Mouse (Mus musculus): Measurements from ENCODE around the gene Chrdl2. TPM values are rescaled to one million over a fixed set of nuclear protein-coding genes. Genes with fewer than 3 reads are reported as not detected.
A peak's percentile ranks its signal among the peaks of the same experiment; 100 is the strongest.
"Not testable (repeated sequence)": the region's sequence is repeated elsewhere in the genome, so short reads cannot be mapped to it uniquely, and the experiment has no call there.

Chrdl2 gene
- 0.87 and 0.92 TPM in 2 replicates for polyA plus RNA-seq (2012; rRNA removed)

DNA sequence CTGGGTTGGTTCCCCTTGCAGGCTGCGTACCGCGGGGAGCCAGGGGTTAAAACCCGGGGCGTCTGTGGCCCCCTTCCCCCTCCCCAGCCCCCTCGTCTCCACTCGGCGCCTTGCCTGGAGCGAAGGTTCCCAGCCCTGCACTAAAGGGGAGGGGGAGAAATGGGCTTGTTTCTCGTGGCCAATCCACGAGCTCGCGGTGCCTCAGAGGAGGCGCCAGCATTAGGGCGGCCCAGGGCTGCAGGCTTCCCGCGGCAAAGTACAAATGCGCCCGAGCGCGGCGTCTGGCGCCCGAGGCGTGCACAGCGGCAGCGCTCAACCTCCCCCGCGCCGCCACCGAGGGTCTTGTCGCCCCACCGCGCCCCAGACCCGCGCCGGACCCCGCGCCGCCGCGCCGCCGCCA lies at the start of gene Chrdl2:
TSS of gene Chrdl2 (plus strand) at position 383 of the 400 bp plus-strand sequence.
- DNase-seq (ENCODE audit: low read depth, low spot score) = no peak
- WGBS = 2% methylated on average over 44 of the region's 44 CpGs

DNA sequence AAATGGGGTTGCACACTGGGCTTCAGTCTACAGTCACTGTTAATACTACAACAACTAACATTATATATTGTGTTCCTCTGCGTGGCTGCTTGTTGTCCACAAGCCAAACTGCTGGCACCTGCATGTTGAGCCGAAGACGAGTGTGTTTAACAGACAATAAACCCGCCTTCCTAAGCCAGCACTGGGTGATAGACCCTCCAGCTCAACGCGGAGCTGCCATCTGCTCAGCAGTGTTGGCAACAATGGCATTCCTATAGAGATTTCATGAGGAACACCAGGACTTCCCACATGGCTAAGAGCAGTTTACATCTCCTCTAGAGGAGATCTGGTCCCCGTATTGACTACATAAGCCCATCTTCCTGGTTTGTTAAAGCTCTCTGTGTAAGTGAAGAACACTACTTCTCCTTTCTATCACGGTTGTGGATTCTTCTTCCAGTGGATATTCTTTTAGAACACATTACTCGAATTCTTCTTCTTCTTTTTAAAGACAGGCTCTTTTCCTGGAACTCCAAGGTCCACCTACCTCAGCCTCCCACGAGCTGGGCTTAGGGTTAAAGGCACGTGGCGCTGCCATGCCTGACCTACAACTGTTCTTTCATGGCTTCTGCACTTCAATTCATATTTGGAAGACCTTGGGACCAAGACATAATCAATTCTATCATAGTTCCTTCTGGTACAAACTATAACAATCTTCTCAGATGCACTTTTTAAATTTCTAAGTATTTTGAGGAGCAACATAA lies 48.6 kb upstream of the Chrdl2 start:
- WGBS = 64% methylated on average over 12 of the region's 12 CpGs

DNA sequence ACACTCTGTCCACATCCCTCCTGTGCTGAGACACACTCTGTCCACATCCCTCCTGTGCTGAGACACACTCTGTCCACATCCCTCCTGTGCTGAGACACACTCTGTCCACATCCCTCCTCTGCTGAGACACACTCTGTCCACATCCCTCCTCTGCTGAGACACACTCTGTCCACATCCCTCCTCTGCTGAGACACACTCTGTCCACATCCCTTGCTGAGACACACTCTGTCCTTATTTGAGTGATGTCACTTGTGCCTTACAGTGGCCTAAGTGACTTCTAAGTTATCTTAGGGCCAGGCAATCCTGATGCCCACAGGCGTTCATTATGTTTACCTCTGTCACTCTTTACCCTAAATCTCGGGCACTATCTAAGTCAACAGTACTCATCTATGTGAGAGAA lies 45.4 kb upstream of the Chrdl2 start:
- not testable (repeated sequence) for DNase-seq (ENCODE audit: low read depth, low spot score)
- 60% methylated on average over 2 of the region's 2 CpGs for WGBS

More for the DNA sequence above, 48.6 kb upstream of the Chrdl2 start:
- DNase-seq (ENCODE audit: low read depth, low spot score) = no peak

DNA sequence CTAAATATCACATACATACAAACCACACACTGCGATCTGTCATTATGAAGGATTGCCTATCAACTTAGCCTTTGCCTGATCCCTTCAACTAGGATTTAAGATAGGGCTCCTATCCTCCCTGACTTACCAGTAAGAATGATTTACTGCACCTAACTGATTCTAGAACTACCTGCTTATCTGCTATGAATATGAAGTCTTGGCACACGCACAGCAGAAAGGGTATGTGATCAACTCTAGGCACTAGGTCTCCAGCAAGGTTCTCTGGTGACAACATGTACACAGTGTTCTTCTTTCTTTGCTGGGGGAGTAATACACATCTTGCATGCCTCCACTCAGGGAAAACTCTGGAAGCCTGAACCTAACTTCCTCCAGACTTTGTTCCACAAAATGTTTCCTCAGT lies 44.5 kb upstream of the Chrdl2 start:
- no peak for DNase-seq (ENCODE audit: low read depth, low spot score)
- 86% methylated on average over 2 of the region's 2 CpGs for WGBS

DNA sequence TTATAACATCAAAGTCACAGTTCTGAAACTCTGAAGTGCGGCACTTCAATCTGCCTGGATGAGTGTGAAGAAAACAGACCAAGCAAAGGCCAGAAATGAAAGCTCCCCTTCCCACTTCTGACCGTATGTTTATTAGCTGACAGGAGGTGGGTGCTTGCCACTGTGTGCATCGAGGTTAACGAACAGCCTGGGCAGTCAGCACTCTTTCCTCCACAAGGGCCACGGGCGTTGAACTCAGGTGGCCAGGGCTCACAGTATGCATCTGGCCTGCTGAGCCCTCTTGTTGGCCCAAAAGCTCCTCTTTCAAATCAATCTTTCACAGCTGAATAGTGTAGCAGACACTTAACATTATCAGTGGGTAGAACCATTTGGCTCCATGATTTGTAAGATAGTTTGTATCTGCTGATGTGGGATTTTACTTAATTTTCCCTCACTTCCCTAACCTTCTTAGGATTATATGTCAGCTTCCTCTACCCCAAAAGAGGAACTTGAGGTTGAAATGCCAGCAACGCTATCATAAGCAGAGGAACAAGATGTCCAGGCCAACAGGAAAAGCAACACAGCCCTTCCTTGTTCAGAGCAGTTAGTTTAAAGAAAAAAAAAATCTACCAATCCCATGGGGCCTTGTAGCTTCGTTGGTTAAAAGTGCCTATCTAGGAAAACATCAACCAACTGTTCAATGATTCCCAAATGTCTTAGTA lies 43.3 kb upstream of the Chrdl2 start:
- no peak for DNase-seq (ENCODE audit: low read depth, low spot score)
- 67% methylated on average over 8 of the region's 8 CpGs for WGBS

DNA sequence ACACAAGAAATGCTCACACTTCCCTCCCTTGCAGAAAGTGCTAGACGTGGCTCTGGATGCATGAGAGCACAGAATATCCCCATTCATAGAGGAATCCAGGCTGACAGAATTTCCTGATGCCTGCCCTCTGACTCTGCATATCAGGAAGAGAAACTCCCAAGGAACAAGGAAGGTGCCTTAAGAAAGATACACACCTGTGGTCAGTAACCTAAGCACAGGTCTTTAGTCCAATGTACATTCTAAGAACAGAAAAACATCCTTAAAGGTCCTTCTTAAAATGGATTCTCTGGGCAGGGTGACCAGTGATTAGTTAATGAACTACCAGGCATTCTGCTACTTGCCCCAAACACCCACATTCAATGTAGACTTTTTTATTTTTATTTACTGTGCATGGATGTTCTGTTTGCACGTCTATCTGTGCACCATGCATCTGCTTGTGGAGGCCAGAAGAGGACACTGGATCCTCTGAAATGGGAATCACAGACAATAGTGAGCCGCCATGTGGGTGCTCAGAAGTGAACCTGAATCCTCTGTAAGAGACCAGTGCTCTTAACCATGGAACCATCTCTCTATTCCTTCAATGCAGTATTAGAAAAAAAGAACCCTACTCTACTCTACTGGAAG lies 42.6 kb upstream of the Chrdl2 start:
- WGBS = 50% methylated on average over 3 of the region's 3 CpGs
- DNase-seq (ENCODE audit: low read depth, low spot score) = no peak

DNA sequence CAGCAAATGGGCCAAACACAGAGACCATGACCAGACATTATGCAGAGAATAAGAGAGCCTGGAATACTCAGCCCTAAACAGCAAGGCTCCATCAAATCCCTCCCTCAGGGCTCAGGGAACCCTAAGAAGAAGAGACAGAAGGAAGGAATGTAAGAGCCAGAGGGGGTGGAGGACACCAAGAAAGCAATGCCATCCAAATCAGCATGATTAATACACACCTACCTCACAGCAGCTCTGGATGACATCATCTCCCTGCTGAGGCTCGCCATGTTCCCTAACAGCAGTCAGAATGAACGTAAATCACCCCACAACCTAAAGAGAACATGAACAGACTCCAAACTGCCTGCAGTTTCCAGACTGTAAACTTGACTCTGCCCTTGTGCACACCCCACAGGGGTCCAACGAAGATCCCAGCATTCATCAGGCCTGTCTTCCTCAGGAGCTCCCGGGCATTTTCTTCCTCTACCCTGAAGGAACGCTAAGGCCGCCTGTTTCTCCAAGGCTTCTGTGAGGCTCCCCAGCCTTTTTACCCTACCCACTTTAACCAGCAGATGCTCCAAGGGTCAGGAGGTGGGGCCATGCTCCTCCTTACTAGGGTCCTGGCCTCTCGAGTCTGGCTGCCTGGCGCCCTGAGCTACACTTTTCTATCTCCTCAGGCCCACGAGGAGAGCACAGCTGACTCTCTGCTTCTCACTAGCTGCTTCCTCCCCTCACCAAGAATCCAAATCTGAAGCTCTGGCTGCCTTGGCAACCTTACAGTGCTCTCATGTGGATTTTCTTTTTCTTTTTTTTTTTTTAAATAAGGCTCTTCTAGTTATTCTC lies 40.7 kb upstream of the Chrdl2 start:
- WGBS = 38% methylated on average over 9 of the region's 9 CpGs
- no peak for DNase-seq (ENCODE audit: low read depth, low spot score)

DNA sequence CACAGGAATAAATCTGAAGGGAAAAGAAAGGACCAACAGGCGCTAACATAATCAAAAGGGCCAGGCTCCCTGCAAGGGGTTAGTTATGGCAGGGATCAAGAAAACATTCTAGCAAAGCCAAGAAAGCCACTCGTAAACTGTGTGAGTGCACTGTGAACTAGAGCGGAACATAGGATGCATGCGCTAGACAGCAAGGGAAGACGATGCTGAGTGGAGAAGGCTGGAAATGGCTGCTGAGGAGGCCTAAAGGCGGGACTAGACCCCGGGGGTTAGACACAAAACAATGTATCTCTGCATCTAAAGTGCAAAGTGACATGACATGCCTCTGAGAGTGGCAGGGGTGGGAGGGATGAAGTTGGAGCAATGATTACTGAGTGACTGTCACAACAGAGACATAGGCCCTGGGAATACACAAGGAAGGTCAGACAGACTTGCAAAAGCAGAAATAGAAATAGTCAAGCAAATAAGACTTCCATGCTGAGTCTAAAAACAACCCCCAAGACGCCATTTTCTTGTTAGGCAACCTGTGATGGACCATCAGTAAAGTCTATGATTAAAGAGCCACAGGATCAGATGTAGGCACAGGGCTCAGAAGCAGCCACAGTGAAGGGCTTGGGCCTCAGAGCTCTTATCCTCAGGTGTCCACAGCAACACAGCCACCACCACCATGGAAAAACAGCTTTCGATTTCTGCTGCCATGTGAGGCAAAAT lies 39.8 kb upstream of the Chrdl2 start:
- DNase-seq (ENCODE audit: low read depth, low spot score) = no peak
- WGBS = 65% methylated on average over 9 of the region's 9 CpGs

DNA sequence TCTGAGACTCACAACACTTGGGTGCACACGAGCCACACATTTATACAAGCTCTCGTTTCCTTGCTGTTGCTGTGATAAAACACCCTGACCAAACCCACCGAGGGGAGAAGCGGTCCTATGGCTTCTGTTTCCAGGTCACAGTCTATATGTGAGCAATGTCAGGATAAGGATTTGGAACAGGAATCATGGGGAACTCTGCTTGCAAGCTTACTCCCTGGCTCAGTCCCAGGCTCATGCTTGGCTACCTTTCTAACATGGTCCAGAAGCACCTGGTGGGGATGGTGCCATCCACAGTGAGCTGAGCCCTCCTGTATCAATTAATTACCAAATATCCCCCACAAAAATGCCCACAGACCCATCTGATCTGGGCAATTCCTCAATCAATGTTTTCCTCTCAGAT lies 36.8 kb upstream of the Chrdl2 start:
- no peak for DNase-seq (ENCODE audit: low read depth, low spot score)
- 80% methylated on average over 4 of the region's 4 CpGs for WGBS

DNA sequence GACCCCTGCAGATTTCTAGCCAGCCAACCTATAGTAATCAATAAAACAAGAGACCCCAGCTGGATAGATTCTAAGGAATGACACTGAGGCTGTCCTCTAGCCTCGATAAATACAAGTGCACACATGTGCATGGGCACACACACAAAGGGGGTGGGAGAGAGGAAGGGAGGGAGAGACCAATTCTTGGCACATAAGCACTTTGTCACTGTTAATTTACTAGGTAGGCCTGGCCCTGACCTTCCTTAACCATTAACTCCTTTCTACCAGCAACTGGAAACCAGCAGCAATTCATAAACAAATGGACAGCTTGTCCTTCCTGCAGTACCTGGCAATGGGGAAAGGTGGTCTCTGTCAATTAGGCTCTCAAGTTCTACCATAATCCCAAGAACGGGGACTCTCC lies 34.0 kb upstream of the Chrdl2 start:
- no peak for DNase-seq (ENCODE audit: low read depth, low spot score)
- WGBS = 50% methylated on average over 2 of the region's 2 CpGs

DNA sequence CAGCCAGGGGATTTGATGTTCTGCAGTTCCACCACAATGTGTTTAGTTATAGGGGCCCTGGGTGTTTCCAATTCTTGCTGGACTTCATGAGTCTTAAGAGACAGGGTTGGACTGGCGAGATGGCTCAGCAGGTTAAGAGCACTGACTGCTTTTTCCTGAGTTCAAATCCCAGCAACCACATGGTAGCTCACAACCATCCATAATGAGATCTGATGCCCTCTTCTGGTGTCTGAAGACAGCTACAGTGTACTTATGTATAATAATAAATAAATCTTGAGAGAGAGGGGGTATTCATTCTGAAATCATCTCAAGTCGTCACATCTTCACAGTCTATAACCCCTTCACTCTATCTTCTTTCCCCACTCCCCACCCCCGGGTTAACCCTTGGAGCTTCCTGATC lies 33.1 kb upstream of the Chrdl2 start:
- 85% methylated on average over 3 of the region's 3 CpGs for WGBS
- not testable (repeated sequence) for DNase-seq (ENCODE audit: low read depth, low spot score)

DNA sequence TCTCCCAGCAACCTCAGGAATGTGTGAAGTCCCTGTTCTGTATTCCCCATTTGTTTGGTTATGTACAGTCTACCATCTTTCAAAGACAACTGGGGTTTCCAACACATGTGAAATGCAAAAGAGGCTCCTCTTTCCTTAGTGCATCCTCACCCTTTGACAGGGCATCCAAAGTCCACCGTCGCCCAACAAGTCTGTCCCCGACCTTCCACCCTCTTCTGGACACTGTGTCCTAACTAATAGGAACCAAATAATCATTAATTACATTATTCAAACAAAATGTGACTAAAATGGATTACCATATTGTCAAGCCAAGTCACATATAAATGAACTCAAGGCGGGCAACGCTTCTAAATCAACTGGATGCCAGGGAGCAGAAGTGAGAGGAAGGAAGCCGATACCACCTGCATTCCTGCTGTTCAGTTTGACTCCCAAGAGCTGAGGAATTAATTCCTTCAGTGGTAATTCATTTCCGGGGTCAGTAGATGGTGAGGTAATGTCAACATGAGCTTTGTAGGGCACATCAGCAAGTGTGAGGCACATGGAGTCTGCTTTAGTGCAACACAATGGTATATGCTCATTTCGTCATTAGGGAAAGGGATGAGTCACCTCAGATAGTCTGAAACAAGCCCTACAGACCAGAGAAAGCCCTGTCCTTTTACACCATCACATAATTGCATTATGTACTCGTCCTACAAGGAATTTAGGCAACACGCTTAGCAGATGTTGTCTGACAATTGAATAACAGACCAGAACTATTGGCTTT lies 31.6 kb upstream of the Chrdl2 start:
- WGBS = 76% methylated on average over 10 of the region's 10 CpGs
- DNase-seq (ENCODE audit: low read depth, low spot score) = no peak

DNA sequence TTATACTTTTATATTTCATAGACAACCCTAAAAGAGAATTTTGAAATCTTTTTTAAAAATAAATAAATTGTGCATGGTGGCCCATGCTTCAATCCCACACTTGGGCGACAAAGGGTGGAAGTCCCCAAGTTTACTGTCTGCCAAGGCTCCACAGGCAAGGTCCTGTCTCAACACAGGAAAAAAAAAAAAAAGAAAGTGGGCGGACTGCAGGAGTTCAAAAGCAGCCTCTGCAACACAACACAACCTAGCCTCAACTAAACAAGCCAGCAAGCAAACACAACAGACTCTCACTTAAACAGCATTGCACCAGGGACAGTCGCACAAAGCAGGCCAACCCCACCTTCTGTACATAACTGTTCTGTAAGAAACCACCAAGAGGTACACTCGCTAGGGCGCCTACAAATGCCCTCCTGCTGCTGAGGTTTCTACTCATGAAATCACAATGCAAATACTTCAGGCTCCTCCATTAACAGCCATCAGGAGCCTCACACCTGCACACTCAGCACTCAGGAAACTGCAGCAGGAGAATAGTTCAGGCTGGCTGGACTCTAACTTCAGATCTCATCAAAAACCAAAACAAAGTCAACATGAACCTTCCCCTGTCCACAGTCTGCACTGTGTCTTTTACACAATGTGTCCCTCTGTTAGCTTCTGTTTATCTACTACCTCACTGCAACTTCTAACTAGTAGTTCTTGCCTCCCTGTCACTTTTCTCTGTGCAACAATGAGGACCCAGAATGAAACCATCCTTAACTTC lies 30.0 kb upstream of the Chrdl2 start:
- DNase-seq (ENCODE audit: low read depth, low spot score) = no peak

DNA sequence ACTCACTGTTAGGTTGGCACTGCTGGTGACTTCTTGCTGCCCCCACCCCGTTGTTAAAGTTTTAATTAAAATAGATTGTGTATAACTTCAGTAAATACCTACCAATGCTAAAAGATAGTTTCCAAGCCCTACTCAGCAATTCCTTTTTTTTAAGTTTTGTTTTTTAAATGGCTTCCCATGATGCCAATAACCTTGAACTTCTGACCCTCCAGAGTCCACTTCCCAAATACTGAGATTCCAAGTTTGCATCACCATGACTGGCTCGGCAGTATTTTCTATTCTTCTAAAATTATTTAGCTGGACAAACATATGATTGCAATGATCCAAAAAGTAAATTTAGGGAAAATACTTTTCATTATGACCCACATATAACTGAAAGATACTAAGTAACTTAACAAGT lies 27.9 kb upstream of the Chrdl2 start:
- DNase-seq (ENCODE audit: low read depth, low spot score) = no peak
- WGBS = 65% methylated on average over 2 of the region's 2 CpGs

More for the DNA sequence above, 30.0 kb upstream of the Chrdl2 start:
- WGBS = 60% methylated on average over 5 of the region's 5 CpGs

DNA sequence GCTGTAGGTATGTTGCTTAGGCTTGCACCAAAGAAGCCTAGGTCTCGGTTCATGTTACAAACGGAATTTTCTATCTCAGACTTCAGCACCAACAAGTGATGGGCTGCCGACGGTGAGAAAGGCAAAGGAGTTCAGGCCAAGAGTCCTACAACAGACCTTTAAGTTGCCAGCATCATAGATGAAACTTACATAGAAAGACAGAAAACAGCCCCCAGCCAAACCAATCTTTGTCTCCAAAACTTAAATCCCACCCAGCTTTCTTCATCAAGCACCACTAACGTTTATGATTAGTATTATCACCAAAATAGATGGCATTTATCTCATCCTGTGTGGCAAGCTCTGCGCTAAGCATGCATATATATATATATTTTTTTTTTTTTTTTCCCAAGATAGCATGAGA lies 26.9 kb upstream of the Chrdl2 start:
- no peak for DNase-seq (ENCODE audit: low read depth, low spot score)
- 14% methylated on average over 6 of the region's 6 CpGs for WGBS

DNA sequence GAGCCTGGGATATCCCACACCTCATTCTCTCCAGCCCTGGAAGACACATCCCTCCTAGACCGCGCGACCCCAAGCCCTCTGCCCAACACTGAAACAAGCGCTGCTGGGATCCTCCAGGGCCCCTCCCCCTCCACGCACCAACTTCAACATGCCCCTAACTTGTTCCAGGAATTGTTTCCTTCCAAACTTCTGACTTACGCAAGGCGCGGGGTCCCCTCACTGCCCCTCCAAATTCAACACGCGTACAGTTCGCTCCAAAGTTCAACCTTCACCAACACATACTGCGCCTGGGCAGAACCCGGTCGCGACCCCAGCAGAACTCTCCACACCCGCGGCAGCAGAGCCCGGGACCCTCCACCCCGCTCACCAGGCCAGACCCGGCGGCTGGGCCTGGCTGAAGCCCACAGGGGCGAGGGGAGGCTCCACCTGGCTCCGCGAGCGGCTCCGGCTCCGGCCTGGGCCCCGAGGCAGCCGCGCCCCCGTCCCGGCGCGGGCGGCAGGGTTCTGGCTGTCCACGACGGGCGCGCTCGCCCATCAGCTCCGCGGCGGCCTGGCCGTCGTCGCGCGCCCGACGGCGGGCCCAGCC lies 26.3 kb upstream of the Chrdl2 start:
- WGBS = under 1% methylated on average over 51 of the region's 51 CpGs
- no peak for DNase-seq (ENCODE audit: low read depth, low spot score)

DNA sequence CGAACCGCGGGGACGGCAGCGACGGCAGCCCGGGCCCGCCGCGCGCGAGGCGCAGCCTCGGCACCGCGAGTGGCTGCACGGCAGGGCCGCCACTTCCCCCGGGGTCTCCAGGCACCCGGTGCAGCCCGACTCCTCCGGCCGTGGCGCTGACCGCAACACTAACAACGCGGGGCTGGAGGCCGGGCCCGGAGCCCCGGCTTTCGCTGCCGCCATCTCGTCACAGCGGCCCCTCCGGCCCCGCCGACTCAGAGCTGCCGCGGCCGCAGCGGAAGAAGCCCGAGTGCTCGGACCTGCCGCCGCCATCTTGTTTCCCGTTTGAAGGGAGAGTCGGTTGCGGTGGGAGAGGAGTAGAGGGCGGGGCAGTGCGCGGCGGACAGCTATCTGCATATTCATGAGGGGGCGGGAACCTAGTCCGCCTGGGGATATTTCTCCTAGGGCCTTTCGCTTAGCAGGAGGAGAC lies 25.8 kb upstream of the Chrdl2 start, which contains the start of gene Rnf169:
TSS of gene Rnf169 (minus strand) at position 317 of the 460 bp plus-strand sequence.
- WGBS = under 1% methylated on average over 55 of the region's 55 CpGs
- DNase-seq (ENCODE audit: low read depth, low spot score) = peak; percentile 71

Measured in large intestine, adult 2 months (tissue).